Mouse (Mus musculus): ENCODE results near the gene Ndufs3.
"Not testable (repeated sequence)": the region's sequence is repeated elsewhere in the genome, so short reads cannot be mapped to it uniquely, and the experiment has no call there.

Gene Ndufs3

DNA sequence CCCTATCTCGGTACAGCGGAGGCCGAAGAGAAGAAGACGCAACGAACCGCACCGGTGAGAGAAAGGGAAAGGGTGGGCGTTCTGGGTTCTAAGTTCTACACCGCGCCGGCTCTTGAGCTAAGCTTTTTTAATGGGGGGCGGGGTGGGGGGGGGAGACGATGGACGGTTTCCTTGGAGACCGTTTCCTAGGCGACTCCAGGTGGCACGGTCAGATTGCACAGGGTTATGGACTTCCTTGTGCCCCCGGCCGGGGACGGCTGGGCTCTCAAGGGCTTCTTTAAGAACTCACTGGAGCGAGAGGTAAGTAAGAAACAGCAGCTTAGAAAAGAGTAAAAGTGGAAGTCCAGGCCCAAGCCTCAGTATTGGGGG, 213 bp upstream of the Ndufs3 start:
- DNase-seq (ENCODE audit: low spot score) = no peak

DNA sequence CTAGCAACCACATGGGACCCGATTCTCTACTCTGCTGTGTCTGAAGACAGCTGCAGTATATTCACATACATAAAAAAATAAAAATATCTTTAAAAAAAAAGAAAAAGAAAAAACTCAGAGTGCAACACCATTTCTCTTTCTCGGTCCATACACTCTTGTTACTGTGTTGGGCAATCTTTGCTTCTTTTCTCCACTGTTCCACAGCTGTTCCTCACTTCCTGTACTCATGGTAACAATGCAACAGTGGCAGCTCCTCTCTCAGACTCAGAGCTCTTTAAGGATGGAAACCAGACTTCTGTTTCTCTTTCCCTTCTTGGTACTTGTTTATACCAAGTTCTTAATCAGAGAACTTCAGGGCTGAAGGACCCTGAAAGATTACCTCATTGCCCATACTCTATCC, 1.2 kb downstream of the Ndufs3 start:
- no peak for DNase-seq (ENCODE audit: low spot score)

- not testable (repeated sequence) for DNase-seq (ENCODE audit: low spot score)
Measured at GRCm38 (mm10) chr2:90894299-90894677, 10.3 kb downstream of the Ndufs3 start.

DNA sequence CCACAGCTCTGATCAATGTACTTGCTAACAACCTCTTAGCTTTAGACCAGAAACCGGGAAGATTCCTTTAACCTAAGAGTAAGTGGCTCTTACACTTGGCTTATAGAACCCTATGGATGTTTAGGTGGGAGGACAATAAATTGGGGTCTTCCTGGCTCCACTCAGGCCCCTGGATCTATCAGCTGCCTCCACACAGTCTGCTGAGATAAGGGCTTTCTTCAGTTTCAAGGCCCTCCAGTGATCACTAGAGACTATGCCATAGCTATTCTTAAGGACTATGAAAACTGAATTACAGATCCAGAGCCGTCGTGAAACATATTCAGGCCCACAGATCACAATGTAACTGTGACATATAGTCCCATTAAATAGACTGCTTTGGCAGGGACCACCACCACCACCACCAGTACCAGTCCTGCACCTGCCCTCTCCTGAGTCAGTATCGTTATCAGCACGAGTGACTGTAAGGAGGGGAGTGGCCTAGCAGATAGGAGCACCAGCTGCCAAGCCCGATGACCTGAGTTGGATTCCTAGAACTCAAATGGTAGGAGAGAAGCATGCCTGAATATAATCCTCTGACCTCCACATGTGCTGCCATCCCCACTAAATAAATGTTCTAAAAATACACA, 10.8 kb downstream of the Ndufs3 start:
- no peak for DNase-seq (ENCODE audit: low spot score)

- DNase-seq (ENCODE audit: low spot score) = peak; percentile 39
Measured at GRCm38 (mm10) chr2:90889550-90890548, 14.8 kb downstream of the Ndufs3 start.

DNA sequence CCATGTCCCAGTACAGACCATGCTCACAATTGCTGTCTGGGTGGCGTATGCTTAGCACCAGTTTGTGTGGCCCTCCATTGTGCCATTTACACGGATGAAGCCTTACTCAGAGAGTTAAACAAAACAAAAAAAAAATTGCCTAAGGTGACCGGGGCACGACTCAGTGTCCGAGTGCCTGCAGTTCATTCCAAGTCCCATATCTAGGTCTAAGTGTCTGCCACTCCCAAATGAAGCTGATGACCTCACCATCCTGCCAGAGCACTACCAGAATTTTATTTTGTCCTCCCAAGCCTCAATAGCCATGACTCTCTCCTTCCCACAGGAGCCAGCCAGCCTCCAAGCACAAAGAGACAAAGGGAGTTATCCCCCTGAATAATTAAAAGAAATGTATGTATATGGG, 17.0 kb downstream of the Ndufs3 start:
- no peak for DNase-seq (ENCODE audit: low spot score)

- DNase-seq (ENCODE audit: low spot score) = no peak
Measured at GRCm38 (mm10) chr2:90886436-90886835, 18.2 kb downstream of the Ndufs3 start.

GRCm38 (mm10) chr2:90885218-90886041, 19.2 kb downstream of the Ndufs3 start, which contains the start of gene C1qtnf4:
Gene C1qtnf4, plus strand, starts transcription at chr2:90885860.
- no peak for DNase-seq (ENCODE audit: low spot score)

GRCm38 (mm10) chr2:90881824-90882223, 22.8 kb downstream of the Ndufs3 start:
- no peak for DNase-seq (ENCODE audit: low spot score)

DNA sequence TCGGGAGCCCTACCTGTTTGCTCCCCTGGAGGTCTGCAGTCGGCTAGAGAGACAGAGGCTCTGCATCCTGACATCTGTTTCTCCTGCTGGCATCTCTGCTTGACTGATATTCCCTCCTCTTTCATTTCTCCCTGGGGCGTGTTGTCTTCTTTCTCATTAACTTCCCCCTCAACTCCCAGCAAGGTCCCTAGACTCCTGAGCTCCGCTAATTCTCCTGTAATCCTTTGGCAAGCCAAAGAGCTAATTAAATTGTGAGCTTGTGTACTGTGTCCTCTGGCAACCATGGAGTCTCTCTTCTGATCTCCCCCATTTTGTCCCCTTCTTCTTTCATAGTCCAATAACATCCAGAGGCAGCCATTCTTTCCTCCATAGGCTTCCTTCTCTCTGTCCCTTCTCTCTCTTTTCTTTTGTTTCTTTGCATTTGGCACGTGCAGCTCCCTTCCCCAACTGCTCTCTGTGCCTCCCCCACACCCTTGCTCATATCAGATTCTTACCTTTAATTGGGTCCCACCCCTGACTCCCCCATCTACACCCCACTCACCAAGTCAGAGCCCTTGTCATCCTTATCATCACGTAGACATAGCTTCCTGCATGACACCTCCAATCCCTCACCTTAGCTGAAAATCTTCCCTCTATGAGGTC, 24.4 kb downstream of the Ndufs3 start:
- no peak for DNase-seq (ENCODE audit: low spot score)

DNA sequence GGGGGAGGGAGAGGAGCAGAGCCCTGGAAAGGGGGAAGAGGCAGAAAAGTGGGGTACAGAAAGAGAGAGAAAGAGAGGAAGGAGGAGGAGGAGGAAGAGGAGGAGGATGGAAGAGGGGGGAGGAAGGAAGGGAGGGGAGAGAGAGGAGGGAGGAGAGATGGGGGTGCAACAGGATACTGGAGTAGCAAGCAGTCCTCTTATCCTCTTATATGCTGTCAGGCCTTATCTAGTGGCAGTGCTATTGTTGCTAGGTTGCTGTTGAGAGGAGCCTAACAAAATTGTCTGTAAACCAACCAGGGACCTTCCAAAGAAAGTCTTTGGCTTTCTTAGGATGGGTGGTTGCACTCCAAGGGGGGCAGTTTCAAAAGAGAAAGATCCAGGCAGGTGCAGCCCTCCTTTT, 25.2 kb downstream of the Ndufs3 start:
- DNase-seq (ENCODE audit: low spot score) = no peak

DNA sequence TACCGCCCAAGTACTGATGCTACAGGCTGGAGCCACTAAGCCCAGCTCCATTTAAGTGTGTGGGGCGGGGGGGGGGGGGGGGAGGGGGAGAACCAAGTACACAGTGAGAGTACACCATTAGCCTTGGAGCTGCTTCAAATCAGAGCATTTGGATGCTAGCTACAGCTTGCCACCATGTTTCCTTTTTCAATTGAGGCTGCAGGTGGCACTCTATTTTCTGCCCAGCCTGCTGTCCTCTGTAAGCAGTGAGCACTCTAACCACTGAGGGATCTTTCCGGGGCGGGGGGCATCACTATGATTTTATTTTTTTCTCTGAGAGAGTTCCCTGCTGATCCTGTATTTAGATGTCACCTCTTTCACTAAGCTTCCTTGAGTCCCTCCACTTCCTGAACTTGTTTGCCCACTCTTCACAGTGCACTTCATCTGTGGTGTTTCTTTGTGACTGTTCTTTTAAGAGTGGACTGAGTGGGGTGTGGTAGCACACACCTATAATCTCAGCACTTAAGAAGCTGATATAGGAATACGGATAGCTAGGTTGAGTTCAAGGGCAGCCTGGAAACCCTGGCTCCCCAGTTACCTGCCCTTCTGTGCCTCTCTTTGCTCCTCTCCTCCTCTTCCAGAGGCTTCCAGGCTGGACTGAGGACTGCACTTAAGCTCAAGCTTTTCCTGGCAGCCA, 26.9 kb downstream of the Ndufs3 start:
- DNase-seq (ENCODE audit: low spot score) = no peak

- DNase-seq (ENCODE audit: low spot score) = no peak
Measured at GRCm38 (mm10) chr2:90875239-90875638, 29.4 kb downstream of the Ndufs3 start.

- no peak for DNase-seq (ENCODE audit: low spot score)
Measured at GRCm38 (mm10) chr2:90874025-90874424, 30.6 kb downstream of the Ndufs3 start.

- DNase-seq (ENCODE audit: low spot score) = no peak
Measured at GRCm38 (mm10) chr2:90871180-90871961, 33.3 kb downstream of the Ndufs3 start.

DNA sequence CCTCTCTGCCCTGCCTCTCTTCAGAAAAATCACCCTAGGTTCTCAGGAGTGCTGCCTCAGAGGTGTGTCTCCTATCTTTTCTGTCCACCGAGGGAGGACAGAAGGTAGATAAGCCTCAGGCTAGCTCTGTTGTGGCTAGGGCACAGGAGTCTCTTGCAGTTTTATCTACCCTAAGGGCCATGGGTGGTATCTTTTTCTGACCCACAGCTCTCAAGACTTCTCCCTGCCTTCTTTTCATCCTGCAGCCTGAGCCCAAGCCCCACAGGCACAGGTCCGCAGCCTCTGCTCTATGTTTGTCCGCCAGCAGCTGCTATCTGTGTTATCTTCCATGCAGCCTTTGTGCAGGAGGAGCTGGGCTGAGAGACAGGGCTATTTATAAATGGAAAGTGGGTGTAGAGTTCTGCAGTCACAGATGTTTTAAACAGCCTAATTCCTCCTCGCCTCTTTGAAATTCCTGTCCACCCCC, 34.5 kb downstream of the Ndufs3 start:
- no peak for DNase-seq (ENCODE audit: low spot score)

GRCm38 (mm10) chr2:90866524-90866923, 38.1 kb downstream of the Ndufs3 start:
- peak; percentile 87 for DNase-seq (ENCODE audit: low spot score)

DNA sequence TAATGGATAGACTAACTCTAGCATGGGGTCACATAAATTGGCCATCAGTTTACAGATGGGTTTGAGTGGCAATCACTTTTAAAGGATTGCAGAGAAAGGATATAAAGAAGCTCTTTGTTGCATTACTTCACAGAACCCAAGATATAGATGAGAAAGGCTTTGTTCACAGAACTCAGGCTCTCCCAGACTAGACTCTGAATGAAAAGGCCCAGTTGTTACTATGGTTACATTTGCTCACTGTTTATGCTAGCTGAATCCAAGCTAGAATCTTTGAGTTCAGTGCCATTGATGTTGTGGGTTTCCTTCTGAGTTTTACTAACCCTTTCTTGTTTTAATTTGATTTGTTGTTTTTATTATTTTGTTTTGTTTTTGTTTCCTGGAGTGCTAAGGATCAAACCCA, 40.4 kb downstream of the Ndufs3 start:
- DNase-seq (ENCODE audit: low spot score) = no peak

- no peak for DNase-seq (ENCODE audit: low spot score)
Measured at GRCm38 (mm10) chr2:90861486-90861885, 43.1 kb downstream of the Ndufs3 start.

GRCm38 (mm10) chr2:90850401-90850800, 54.2 kb downstream of the Ndufs3 start:
- no peak for DNase-seq (ENCODE audit: low spot score)

Data from urinary bladder, postnatal 25 days (tissue).